Mouse (Mus musculus) heart, postnatal 0 days (tissue): ENCODE results near the gene Gnaq.

Experiments
- CTCF ChIP-seq: IDR thresholded peaks from 2 replicates; pipeline ENCODE4 v1.5.1; 2016; ENCODE audit warnings: antibody characterized with exemption, control low read depth, low read depth
- EP300 ChIP-seq: IDR thresholded peaks from 2 replicates; pipeline ENCODE4 v1.6.1; 2016; ENCODE audit warnings: antibody characterized with exemption, low read depth

- TF ChIP-seq CTCF (no peak), EP300 (no peak)
These were observed 243.2 kb downstream of the Gnaq start for GRCm38 (mm10) chr19:16375881-16376280.
